Mouse (Mus musculus) kidney, postnatal 25 days (tissue): ENCODE data around the gene Mcrip1.

Experiments
- DNase-seq, 2 experiments: peaks; one replicate each; pipeline ENCODE4 v3.0.0; 2021; ENCODE audit warnings: mixed read lengths in 2 of 2

Gene Mcrip1

GRCm38 (mm10) chr11:120510375-120511030 lies 39.0 kb downstream of the Mcrip1 start:
- DNase-seq: peak in 1 of 2 experiments; percentile 33

DNA sequence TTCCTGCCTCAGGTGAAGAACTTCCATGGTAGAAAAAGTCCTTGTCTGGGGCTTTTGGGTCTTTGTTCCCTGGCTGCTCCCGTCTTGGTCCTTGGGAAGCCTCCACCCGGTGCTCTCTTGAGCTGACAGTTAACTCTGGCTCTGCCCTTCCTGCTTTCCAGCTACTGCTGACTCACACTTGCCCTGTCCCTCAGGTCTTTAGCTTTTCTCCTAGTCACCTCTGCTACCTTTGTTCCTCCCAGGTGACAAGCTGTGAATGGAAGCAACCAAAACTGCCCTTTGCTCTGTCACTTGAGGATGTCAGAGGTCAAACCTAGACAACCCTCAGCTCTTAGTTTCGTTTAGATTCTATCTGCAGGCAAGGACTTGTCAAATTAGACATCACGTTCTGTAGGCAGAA lies 39.6 kb downstream of the Mcrip1 start:
- peak in 1 of 2 experiments; percentile 53 for DNase-seq

GRCm38 (mm10) chr11:120508290-120508870 lies 41.1 kb downstream of the Mcrip1 start:
- peak in 1 of 2 experiments; percentile 30 for DNase-seq

DNA sequence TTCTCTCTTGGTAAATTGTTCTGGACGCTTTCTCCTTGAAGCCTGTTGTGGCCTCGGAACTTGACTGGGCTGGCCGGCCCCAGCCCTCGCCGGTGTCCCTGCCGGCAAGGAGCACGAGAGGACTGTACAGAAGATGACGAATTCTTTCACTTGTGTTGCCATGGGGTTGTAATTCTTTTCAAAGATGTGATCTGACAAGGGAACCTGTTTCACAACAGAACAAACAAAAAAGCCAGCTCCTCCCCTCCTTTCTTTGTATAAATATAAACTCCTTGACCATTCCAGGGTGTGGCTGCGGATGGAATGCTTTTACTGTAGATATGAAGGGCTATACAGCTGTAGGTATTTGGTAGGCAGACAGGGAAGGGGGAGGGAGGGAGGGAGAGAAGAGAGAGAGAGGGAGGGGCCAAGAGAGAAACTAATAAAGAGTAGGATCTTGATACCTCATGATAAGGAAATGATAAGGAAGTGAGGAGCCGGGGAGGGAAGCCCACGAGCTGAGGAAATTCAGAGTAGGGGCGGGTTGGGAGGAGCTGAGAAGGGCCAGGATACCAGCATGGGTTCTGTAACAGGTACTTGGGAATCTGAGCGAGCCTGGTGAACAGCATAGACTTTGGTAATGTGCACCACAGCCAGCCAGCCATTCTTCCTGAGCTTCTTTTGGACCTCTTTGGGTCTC lies 41.8 kb downstream of the Mcrip1 start:
- DNase-seq: peak in 1 of 2 experiments; percentile 33

GRCm38 (mm10) chr11:120506899-120507298 lies 42.6 kb downstream of the Mcrip1 start:
- DNase-seq: peak; percentile 71 to 83

- peak in 1 of 2 experiments; percentile 49 for DNase-seq
Observed at GRCm38 (mm10) chr11:120505661-120506060, 43.9 kb downstream of the Mcrip1 start.

- no peak for DNase-seq
Observed at GRCm38 (mm10) chr11:120501701-120502100, 47.8 kb downstream of the Mcrip1 start.

DNA sequence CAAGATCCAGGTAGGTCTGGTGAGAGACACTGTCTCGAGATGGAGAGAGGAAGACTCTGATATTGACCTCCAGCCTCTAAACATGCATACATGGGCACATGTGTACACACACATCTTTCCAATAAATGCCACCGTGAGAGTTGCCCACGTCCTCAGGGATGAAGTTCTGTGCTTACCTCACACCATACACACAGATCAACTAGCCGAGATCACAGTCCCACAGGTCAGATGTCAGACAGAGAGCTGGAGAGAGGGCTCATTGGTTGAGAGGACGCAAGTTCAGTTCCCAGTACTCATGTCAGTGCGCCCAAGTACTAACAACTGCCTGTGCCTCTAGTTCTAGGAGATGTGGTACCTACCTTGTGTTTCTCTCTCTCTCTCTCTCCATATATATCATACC lies 48.5 kb downstream of the Mcrip1 start:
- DNase-seq: peak in 1 of 2 experiments; percentile 56

DNA sequence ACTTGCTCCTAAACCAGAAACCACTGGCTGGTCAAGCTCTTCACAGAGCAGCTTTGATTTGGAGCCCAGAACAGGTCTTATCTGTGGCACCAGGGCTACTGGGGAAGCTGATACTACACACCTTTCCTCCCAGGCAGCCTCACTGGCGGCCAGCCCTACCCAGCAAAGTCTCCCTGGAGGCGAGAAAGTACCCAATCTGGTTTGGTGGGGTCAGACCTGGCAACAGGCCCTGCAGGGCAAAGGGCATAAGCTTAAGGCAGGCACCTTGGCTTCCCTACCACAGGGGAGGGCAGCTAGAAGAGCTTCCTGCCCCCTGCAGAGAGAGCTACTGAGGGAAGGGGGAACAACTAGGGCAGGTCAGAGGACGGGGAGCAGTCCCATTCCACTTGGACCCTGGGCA lies 49.2 kb downstream of the Mcrip1 start:
- DNase-seq: peak; percentile 92 to 96

GRCm38 (mm10) chr11:120499894-120500293 lies 49.6 kb downstream of the Mcrip1 start:
- peak in 1 of 2 experiments; percentile 62 for DNase-seq

DNA sequence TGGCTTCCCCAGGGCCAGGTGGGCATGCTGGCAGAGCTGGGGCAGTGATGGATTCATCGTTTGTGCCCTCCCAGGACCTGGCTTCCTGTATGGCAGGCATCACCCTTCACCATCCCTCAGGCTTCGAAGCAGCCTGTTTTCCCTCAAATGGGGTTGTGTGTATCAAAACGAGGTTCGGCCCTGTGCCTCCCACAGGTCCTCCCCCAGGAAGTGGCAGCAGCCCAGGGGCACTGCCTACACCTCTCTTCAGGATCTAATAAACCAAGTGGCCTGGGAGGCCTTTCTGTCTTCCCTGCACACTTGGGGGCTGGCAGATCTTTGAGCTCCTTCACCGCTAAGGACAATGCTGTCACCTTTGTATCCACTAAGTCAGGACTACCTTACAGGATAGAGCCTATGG lies 50.6 kb downstream of the Mcrip1 start:
- no peak for DNase-seq

DNA sequence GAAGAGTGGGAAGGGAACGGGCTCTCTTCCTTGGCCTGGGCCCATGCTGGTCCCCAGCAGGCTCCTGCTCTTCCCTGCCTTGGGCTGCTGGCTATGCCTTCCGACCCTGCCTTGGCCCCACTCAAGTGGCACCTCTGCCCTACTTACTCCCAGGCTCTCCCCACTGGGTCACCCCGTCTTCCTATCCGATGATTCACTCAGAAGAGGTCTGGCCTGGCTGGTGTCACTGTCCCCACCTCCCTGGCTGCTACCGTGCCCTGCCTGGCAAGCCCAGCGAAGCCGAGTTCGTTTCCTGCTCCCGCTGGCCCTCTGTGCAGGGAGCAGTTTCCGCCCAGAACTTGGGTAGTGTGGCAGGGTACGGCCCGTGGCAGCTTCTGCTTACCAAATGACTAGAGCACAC lies 51.3 kb downstream of the Mcrip1 start:
- peak in 1 of 2 experiments; percentile 50 for DNase-seq

GRCm38 (mm10) chr11:120497436-120497835 lies 52.1 kb downstream of the Mcrip1 start:
- DNase-seq: peak in 1 of 2 experiments; percentile 55

GRCm38 (mm10) chr11:120493911-120494310 lies 55.6 kb downstream of the Mcrip1 start:
- no peak for DNase-seq

- DNase-seq: peak; percentile 49 to 74
Observed at GRCm38 (mm10) chr11:120493351-120493750, 56.2 kb downstream of the Mcrip1 start.
